Mouse (Mus musculus): Measurements from ENCODE around the gene Bcas1. TPM values are rescaled to one million over a fixed set of nuclear protein-coding genes. Genes with fewer than 3 reads are reported as not detected.

Bcas1 gene
- polyA plus RNA-seq, 1 experiment from 2014 or later, result 0.92 TPM

- Histone ChIP-seq H3K4me1 (peaks cover 4% of the 10 kb centered on the region; the same call in 1 of the 2 replicates), H3K4me2 (no peak overlapping the region), H3K9me3 (0 out of 2 replicates have a peak, but pooled peaks cover 4% of the 10 kb centered on the region), H3K27ac (replicated peaks) (no peak overlapping the region), H3K27me3 (replicated peaks) (no peaks in the 10 kb centered on the region), H3K4me3 (no peak overlapping the region), H3K9ac (no peak overlapping the region), H3K36me3 (no peaks in the 10 kb centered on the region)
- 91% methylated on average over 1 of the region's 1 CpGs for WGBS
- ATAC-seq (ENCODE audit: extremely low read depth, insufficient number of reproducible peaks, low FRiP score, low TSS enrichment), result no peak
These were observed 42.1 kb downstream of the Bcas1 start for GRCm38 (mm10) chr2:170385556-170385955.

- Histone ChIP-seq H3K27me3 (replicated peaks) (no peaks in the 10 kb centered on the region), H3K9ac (no peak overlapping the region), H3K27ac (replicated peaks) (no peak overlapping the region), H3K4me1 (peaks cover 4% of the 10 kb centered on the region; the same call in 1 of the 2 replicates), H3K9me3 (0 out of 2 replicates have a peak, but pooled peaks cover 5% of the 10 kb centered on the region), H3K4me3 (no peak overlapping the region), H3K36me3 (no peaks in the 10 kb centered on the region), H3K4me2 (no peak overlapping the region)
- no peak for ATAC-seq (ENCODE audit: extremely low read depth, insufficient number of reproducible peaks, low FRiP score, low TSS enrichment)
- WGBS, result 86% methylated on average over 1 of the region's 1 CpGs
These were observed 42.9 kb downstream of the Bcas1 start for GRCm38 (mm10) chr2:170384770-170385169.

GRCm38 (mm10) chr2:170373391-170373790 lies 54.3 kb downstream of the Bcas1 start:
- no peak for ATAC-seq (ENCODE audit: extremely low read depth, insufficient number of reproducible peaks, low FRiP score, low TSS enrichment)
- WGBS, result 84% methylated on average over 10 of the region's 10 CpGs
- H3K4me2 ChIP-seq, result no peak overlapping the region
- no peak overlapping the region for H3K27ac ChIP-seq (replicated peaks)
- H3K27me3 ChIP-seq (replicated peaks), result no peaks in the 10 kb centered on the region
- no peak overlapping the region for H3K9ac ChIP-seq
- no peaks in the 10 kb centered on the region for H3K36me3 ChIP-seq
- H3K4me3 ChIP-seq, result no peak overlapping the region
- peaks cover 8% of the 10 kb centered on the region; the same call in 1 of the 2 replicates for H3K4me1 ChIP-seq
- no peaks in the 10 kb centered on the region for H3K9me3 ChIP-seq

GRCm38 (mm10) chr2:170365676-170366075 lies 62.0 kb downstream of the Bcas1 start:
- 83% methylated on average over 2 of the region's 2 CpGs for WGBS
- peaks cover 22% of the 10 kb centered on the region for H3K4me1 ChIP-seq
- ATAC-seq (ENCODE audit: extremely low read depth, insufficient number of reproducible peaks, low FRiP score, low TSS enrichment), result no peak
- H3K4me2 ChIP-seq, result no peak overlapping the region
- no peaks in the 10 kb centered on the region for H3K36me3 ChIP-seq
- no peaks in the 10 kb centered on the region for H3K27me3 ChIP-seq (replicated peaks)
- no peaks in the 10 kb centered on the region for H3K9me3 ChIP-seq
- peak overlapping the region; percentile 87 for H3K27ac ChIP-seq (replicated peaks)
- H3K9ac ChIP-seq, result no peak overlapping the region
- no peak overlapping the region for H3K4me3 ChIP-seq

- Histone ChIP-seq H3K36me3 (no peaks in the 10 kb centered on the region), H3K27me3 (replicated peaks) (no peaks in the 10 kb centered on the region), H3K4me3 (no peak overlapping the region), H3K9ac (no peak overlapping the region), H3K27ac (replicated peaks) (peak overlapping the region; percentile 87), H3K4me2 (peak overlapping the region; percentile 13; the same call in 1 of the 2 replicates), H3K4me1 (peaks cover 22% of the 10 kb centered on the region), H3K9me3 (no peaks in the 10 kb centered on the region)
- no peak for ATAC-seq (ENCODE audit: extremely low read depth, insufficient number of reproducible peaks, low FRiP score, low TSS enrichment)
- 15% methylated on average over 3 of the region's 3 CpGs for WGBS
These were observed 62.4 kb downstream of the Bcas1 start for GRCm38 (mm10) chr2:170365271-170365670.

- peak overlapping the region; percentile 13; the same call in 1 of the 2 replicates for H3K4me2 ChIP-seq
- H3K27ac ChIP-seq (replicated peaks), result no peak overlapping the region
- WGBS, result 43% methylated on average over 16 of the region's 16 CpGs
- no peaks in the 10 kb centered on the region for H3K27me3 ChIP-seq (replicated peaks)
- no peaks in the 10 kb centered on the region for H3K36me3 ChIP-seq
- H3K9ac ChIP-seq, result no peak overlapping the region
- 0 out of 2 replicates have a peak, but pooled peaks cover 8% of the 10 kb centered on the region for H3K9me3 ChIP-seq
- peaks cover 3% of the 10 kb centered on the region for H3K4me1 ChIP-seq
- ATAC-seq (ENCODE audit: extremely low read depth, insufficient number of reproducible peaks, low FRiP score, low TSS enrichment), result no peak
- H3K4me3 ChIP-seq, result no peak overlapping the region
These were observed 70.8 kb downstream of the Bcas1 start for GRCm38 (mm10) chr2:170356667-170357374.

- no peaks in the 10 kb centered on the region for H3K36me3 ChIP-seq
- no peak overlapping the region for H3K27ac ChIP-seq (replicated peaks)
- peaks cover 18% of the 10 kb centered on the region for H3K4me1 ChIP-seq
- ATAC-seq (ENCODE audit: extremely low read depth, insufficient number of reproducible peaks, low FRiP score, low TSS enrichment), result no peak
- no peak overlapping the region for H3K9ac ChIP-seq
- 0 out of 2 replicates have a peak, but pooled peaks cover 8% of the 10 kb centered on the region for H3K9me3 ChIP-seq
- H3K4me3 ChIP-seq, result peak overlapping the region; percentile 28
- H3K4me2 ChIP-seq, result peak overlapping the region; percentile 59
- H3K27me3 ChIP-seq (replicated peaks), result no peaks in the 10 kb centered on the region
- WGBS, result 12% methylated on average over 10 of the region's 10 CpGs
These were observed 72.7 kb downstream of the Bcas1 start for GRCm38 (mm10) chr2:170354963-170355367.

- H3K9ac ChIP-seq, result no peak overlapping the region
- no peaks in the 10 kb centered on the region for H3K27me3 ChIP-seq (replicated peaks)
- no peaks in the 10 kb centered on the region for H3K9me3 ChIP-seq
- no peak overlapping the region for H3K4me2 ChIP-seq
- peaks cover 27% of the 10 kb centered on the region for H3K4me1 ChIP-seq
- ATAC-seq (ENCODE audit: extremely low read depth, insufficient number of reproducible peaks, low FRiP score, low TSS enrichment), result no peak
- no peak overlapping the region for H3K4me3 ChIP-seq
- H3K36me3 ChIP-seq, result no peaks in the 10 kb centered on the region
- WGBS, result 79% methylated on average over 4 of the region's 4 CpGs
- no peak overlapping the region for H3K27ac ChIP-seq (replicated peaks)
These were observed 75.4 kb downstream of the Bcas1 start for GRCm38 (mm10) chr2:170352273-170352672.

- WGBS, result 76% methylated on average over 6 of the region's 6 CpGs
- H3K4me3 ChIP-seq, result no peak overlapping the region
- H3K4me2 ChIP-seq, result no peak overlapping the region
- no peaks in the 10 kb centered on the region for H3K36me3 ChIP-seq
- peak; percentile 34 for ATAC-seq (ENCODE audit: extremely low read depth, insufficient number of reproducible peaks, low FRiP score, low TSS enrichment)
- no peaks in the 10 kb centered on the region for H3K9me3 ChIP-seq
- H3K4me1 ChIP-seq, result peaks cover 30% of the 10 kb centered on the region
- H3K9ac ChIP-seq, result no peak overlapping the region
- no peaks in the 10 kb centered on the region for H3K27me3 ChIP-seq (replicated peaks)
- 0 out of 2 replicates have a peak overlapping the region, but pooled peaks have one; percentile 17 for H3K27ac ChIP-seq (replicated peaks)
These were observed 75.8 kb downstream of the Bcas1 start for GRCm38 (mm10) chr2:170351847-170352246.

GRCm38 (mm10) chr2:170349784-170350183 lies 77.9 kb downstream of the Bcas1 start:
- H3K27me3 ChIP-seq (replicated peaks), result no peaks in the 10 kb centered on the region
- ATAC-seq (ENCODE audit: extremely low read depth, insufficient number of reproducible peaks, low FRiP score, low TSS enrichment), result no peak
- H3K4me3 ChIP-seq, result no peak overlapping the region
- 65% methylated on average over 5 of the region's 5 CpGs for WGBS
- no peak overlapping the region for H3K27ac ChIP-seq (replicated peaks)
- H3K9me3 ChIP-seq, result no peaks in the 10 kb centered on the region
- no peaks in the 10 kb centered on the region for H3K36me3 ChIP-seq
- H3K4me2 ChIP-seq, result no peak overlapping the region
- H3K4me1 ChIP-seq, result peaks cover 48% of the 10 kb centered on the region
- H3K9ac ChIP-seq, result no peak overlapping the region

GRCm38 (mm10) chr2:170349096-170349495 lies 78.5 kb downstream of the Bcas1 start:
- 70% methylated on average over 19 of the region's 19 CpGs for WGBS
- no peak overlapping the region for H3K4me2 ChIP-seq
- H3K9me3 ChIP-seq, result no peaks in the 10 kb centered on the region
- H3K4me3 ChIP-seq, result no peak overlapping the region
- H3K9ac ChIP-seq, result no peak overlapping the region
- peaks cover 55% of the 10 kb centered on the region for H3K4me1 ChIP-seq
- H3K27me3 ChIP-seq (replicated peaks), result no peaks in the 10 kb centered on the region
- no peak for ATAC-seq (ENCODE audit: extremely low read depth, insufficient number of reproducible peaks, low FRiP score, low TSS enrichment)
- H3K36me3 ChIP-seq, result no peaks in the 10 kb centered on the region
- no peak overlapping the region for H3K27ac ChIP-seq (replicated peaks)
